Mouse (Mus musculus): ENCODE results near the gene Rfxank. TPM values are rescaled to one million over a fixed set of nuclear protein-coding genes. Genes with fewer than 3 reads are reported as not detected.

The Rfxank gene
- polyA plus RNA-seq, 1 experiment from 2014 or later = 18.3 TPM

DNA sequence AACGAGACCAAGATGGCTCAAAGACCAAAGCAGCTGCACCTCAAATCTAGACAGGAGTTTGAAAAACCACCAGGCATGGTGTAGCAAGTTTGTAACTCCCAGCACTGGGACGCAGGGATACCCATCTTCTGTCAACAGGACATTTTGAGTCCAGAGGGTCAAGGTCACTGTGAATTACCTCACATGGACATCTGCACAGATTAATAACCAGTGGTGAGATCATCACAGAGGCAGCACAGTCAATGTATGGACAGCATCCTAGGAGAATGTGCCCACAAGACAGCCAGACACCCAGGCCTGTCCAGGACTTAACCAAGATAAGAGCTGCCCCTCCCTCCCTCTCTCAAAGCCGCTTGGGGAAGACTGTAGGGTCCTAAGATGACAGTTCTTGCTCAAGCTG lies 31.2 kb upstream of the Rfxank start:
- peaks cover 44% of the 10 kb centered on the region for H3K4me1 ChIP-seq
- peaks cover 36% of the 10 kb centered on the region for H3K27me3 ChIP-seq (ENCODE audit: insufficient read depth, poor library complexity, severe bottlenecking)
- H3K4me3 ChIP-seq = no peak overlapping the region
- no peak overlapping the region for H3K27ac ChIP-seq
- WGBS = 68% methylated on average over 3 of the region's 3 CpGs
- no peaks in the 10 kb centered on the region for H3K9me3 ChIP-seq
- no peaks in the 10 kb centered on the region for H3K36me3 ChIP-seq
- DNase-seq (ENCODE audit: low spot score) = no peak

DNA sequence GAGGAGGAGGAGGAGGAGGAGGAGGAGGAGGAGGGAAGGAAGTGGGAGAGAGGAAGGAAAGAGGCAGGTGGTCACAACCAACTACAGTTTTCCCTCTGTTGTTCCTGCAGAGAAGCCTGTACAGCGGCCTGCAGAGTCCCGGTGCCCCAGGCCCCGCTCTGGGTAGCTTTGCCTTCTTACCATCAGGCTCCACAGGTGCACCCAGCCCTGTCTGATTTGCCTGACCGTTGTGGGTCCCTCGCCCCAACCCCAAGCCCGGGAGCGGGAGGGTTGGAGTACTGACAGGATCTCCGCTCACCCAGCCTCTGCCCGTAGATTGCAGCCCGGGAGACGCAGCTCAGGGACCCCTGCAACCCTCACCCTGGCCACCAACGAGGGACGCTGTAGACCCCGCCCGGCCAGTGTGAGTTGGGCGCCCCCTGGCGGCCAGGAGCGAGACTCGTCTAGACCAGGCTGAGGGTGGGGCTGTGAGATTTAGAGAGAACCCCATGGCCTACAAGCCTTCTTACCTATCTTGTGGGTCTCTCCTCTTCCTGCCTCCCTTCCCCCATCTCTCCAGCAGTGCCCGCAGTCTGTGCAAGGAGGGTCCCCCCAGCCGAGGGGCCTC lies 27.7 kb upstream of the Rfxank start:
- Histone ChIP-seq H3K4me3 (peak overlapping the region; percentile 42), H3K36me3 (no peaks in the 10 kb centered on the region), H3K27me3 (ENCODE audit: insufficient read depth, poor library complexity, severe bottlenecking) (peaks cover 67% of the 10 kb centered on the region), H3K27ac (peak overlapping the region; percentile 60), H3K9me3 (no peaks in the 10 kb centered on the region), H3K4me1 (peaks cover 27% of the 10 kb centered on the region)
- DNase-seq (ENCODE audit: low spot score) = peak; percentile 89
- WGBS = 3% methylated on average over 21 of the region's 21 CpGs

DNA sequence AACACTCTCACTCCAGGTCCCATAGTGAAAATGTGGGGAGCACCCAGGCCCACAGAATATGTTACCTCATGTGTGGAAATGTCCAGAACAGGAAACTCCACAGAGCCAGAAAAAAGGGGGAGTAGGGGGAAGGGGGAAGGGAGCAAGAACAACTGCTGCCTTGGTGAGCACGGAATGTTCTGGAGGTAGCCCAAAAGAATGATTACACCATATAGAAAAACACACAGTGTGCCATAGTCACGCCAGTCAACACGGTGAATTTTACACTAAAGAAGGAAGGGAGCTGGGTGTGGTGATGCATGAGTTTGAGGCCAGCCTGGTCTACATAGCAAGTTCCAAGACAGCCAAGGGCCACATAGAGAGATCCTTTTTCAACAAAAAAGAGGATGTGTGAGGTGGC lies 24.4 kb upstream of the Rfxank start:
- no peaks in the 10 kb centered on the region for H3K9me3 ChIP-seq
- H3K4me3 ChIP-seq = no peak overlapping the region
- DNase-seq (ENCODE audit: low spot score) = no peak
- peaks cover 33% of the 10 kb centered on the region for H3K4me1 ChIP-seq
- H3K27ac ChIP-seq = no peak overlapping the region
- 87% methylated on average over 3 of the region's 3 CpGs for WGBS
- peaks cover 79% of the 10 kb centered on the region for H3K27me3 ChIP-seq (ENCODE audit: insufficient read depth, poor library complexity, severe bottlenecking)
- H3K36me3 ChIP-seq = no peaks in the 10 kb centered on the region

DNA sequence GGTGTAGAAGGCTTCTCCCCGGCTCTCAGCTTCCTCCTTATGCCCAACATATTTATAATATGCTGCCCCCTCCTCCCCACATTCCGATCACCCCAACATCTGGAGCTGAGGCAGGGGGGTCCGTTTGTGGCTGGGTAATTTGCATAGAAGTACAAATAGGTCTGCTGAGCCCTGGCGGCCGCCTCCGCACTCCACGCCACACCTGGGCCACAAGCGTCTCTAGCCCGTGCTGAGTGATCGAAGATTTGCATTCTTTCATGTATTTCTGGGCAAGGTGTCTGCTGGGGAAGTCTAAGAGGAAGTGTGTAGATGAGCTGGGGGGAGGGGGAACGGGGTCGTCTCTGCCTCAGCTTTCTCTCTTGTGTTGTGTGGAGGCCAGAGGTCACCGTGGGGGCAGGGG lies 21.1 kb upstream of the Rfxank start:
- Histone ChIP-seq H3K27ac (no peak overlapping the region), H3K27me3 (ENCODE audit: insufficient read depth, poor library complexity, severe bottlenecking) (peaks cover 74% of the 10 kb centered on the region), H3K4me1 (peaks cover 17% of the 10 kb centered on the region), H3K9me3 (no peaks in the 10 kb centered on the region), H3K36me3 (no peaks in the 10 kb centered on the region), H3K4me3 (no peak overlapping the region)
- DNase-seq (ENCODE audit: low spot score) = no peak
- WGBS = 63% methylated on average over 13 of the region's 13 CpGs

DNA sequence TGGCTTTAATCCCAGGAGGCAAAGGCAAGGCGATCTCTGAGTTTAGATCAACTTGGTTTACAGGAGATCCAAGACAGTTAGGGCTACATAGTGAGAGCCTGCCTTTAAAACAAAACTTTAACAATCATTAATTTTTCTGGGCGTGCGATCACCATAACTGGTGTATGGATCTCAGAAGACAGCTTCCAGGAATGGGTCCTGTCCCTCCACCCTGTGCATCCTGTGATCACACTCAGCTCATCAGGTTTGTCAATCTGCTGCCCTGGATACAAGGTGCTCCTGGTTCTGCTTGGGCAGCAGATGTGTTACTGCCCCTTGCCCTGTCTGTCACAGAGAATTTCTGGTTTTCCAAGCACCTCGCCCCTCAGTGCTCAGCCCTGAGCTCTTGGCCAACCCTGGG lies 20.3 kb upstream of the Rfxank start:
- Histone ChIP-seq H3K27me3 (ENCODE audit: insufficient read depth, poor library complexity, severe bottlenecking) (peaks cover 73% of the 10 kb centered on the region), H3K36me3 (no peaks in the 10 kb centered on the region), H3K9me3 (no peaks in the 10 kb centered on the region), H3K4me1 (peaks cover 16% of the 10 kb centered on the region), H3K4me3 (no peak overlapping the region), H3K27ac (no peak overlapping the region)
- WGBS = 81% methylated on average over 4 of the region's 4 CpGs
- DNase-seq (ENCODE audit: low spot score) = no peak

DNA sequence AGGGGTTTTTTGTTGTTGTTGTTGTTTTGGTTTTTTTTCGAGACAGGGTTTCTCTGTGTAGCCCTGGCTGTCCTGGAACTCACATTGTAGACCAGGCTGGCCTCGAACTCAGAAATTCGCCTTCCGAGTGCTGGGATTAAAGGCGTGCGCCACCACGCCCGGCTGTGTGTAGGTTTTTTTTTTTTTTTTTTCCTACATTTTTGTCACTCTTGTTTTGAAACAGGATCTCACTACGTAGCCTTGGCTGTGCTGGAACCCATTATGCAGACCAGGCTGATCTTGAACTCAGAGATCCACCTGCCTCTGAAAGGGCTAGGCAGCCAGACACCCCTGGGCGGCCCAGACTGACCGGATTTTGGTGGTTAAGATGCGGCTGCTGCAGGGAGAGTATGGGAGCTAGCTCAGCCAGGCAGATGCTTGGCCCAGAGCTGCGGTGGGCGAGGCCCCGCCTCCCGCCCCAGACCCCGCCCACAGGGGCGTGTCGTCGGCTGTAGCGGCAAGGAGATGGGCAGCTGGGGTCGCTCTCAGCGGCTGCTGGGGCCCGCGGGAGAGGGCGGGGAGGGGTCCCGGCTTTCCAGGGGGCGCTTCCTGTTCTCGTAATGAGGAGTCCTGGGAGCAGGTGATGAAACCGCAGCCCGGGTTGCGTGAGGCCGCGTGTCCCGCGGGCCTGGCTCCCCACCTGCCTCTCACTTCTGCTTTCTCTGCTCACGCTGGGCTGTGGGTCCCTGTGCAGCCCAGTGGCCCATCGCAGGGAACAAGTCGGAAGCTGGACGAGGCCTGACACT lies 19.3 kb upstream of the Rfxank start:
- Histone ChIP-seq H3K36me3 (no peaks in the 10 kb centered on the region), H3K4me3 (peak overlapping the region; percentile 71), H3K27me3 (ENCODE audit: insufficient read depth, poor library complexity, severe bottlenecking) (peaks cover 66% of the 10 kb centered on the region), H3K27ac (peak overlapping the region; percentile 53; the same call in 1 of the 2 replicates), H3K9me3 (no peaks in the 10 kb centered on the region), H3K4me1 (peaks cover 16% of the 10 kb centered on the region)
- WGBS = 10% methylated on average over 40 of the region's 40 CpGs
- peak; percentile 91 for DNase-seq (ENCODE audit: low spot score)

DNA sequence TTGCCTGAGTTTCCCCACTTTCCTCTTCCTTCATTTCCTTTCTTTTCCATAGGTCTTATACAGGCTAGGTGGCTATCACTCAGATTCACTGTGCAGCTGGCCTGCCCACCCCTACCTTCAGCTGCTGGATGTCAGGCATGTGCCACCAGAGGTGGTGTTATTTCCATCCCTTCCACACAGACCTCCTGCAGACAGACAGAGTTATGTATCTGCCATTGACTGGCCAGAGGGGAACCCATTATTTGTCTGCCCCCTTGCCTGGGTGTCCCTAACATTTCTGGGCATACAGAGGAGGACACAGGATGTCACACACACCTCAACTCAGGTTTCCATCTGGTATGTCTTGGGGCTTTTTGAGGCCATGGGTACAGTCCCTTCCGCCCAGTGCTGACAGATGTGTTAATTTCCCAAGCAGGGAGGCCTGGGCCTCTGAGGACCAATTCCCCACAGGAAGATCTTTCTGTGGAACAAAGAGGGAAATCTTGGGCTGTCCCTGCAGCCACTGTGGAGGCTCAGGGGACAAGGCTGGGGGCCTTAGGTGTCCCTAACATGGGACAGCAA lies 18.4 kb upstream of the Rfxank start:
- WGBS = 89% methylated on average over 1 of the region's 1 CpGs
- Histone ChIP-seq H3K4me3 (no peak overlapping the region), H3K4me1 (peaks cover 22% of the 10 kb centered on the region), H3K27me3 (ENCODE audit: insufficient read depth, poor library complexity, severe bottlenecking) (peaks cover 60% of the 10 kb centered on the region), H3K27ac (no peak overlapping the region; the same call in 1 of the 2 replicates), H3K36me3 (no peaks in the 10 kb centered on the region), H3K9me3 (no peaks in the 10 kb centered on the region)
- no peak for DNase-seq (ENCODE audit: low spot score)

DNA sequence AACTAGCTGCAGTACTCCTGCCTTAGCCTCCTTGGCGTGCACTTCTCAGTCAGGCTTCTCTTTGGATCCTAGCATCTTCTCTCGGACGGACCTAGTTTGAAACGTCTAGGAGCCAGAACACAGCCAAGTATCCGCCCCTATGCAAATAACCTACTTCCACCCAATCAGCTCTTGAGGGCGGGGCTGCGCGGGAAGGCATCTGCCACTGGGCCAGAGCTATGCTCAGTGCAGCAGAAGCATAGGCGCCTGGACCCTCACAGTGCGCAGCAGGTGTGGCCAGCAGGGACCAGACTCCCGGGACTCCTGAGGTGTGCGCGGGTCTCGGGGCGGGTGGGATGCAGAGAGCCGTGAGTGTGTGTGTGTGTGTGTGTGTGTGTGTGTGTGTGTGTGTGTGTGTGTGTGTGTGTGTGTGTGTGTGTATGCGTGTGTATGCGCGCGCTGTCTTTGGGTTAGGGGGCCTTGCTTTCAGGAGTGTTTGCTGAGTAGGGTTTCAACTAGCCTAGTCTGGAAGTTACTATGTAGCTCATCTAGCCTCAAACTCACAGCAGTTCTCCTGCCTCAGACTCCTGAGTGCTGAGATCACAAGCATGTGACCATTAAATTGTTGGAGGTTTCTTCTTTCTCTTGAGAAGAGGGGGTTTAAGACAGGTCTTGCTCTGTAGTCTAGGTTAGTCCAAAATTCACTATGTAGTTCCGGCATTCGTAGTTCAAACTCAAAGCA lies 13.7 kb upstream of the Rfxank start:
- H3K9me3 ChIP-seq = no peaks in the 10 kb centered on the region
- peaks cover 66% of the 10 kb centered on the region for H3K27me3 ChIP-seq (ENCODE audit: insufficient read depth, poor library complexity, severe bottlenecking)
- H3K4me1 ChIP-seq = peaks cover 21% of the 10 kb centered on the region
- WGBS = 18% methylated on average over 22 of the region's 22 CpGs
- peak overlapping the region; percentile 41 for H3K4me3 ChIP-seq
- DNase-seq (ENCODE audit: low spot score) = peak; percentile 96
- no peaks in the 10 kb centered on the region for H3K36me3 ChIP-seq
- H3K27ac ChIP-seq = 0 out of 2 replicates have a peak overlapping the region, but pooled peaks have one; percentile 6

DNA sequence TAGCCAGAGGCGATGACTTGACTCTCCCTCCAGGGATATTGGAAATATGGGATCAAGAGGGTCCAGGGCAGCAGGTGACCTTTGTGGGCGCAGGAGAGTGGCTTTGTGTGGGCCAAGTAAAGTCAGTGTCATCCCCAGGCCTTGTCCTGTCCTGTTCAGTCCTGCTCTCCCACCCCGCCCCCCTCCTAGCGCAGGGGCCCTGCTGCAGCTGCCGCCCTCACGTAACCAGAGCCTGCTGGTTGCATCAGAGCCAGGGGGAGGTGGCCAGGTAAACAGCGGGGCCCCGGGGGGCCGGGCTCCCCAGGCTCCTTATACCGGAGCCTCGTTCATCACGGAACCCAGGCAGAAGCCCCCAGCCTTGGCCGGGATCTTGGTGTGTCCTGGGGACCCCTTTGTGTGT lies 11.2 kb upstream of the Rfxank start:
- Histone ChIP-seq H3K4me1 (peaks cover 18% of the 10 kb centered on the region), H3K27me3 (ENCODE audit: insufficient read depth, poor library complexity, severe bottlenecking) (peaks cover 40% of the 10 kb centered on the region), H3K4me3 (peak overlapping the region; percentile 10; the same call in 1 of the 2 replicates), H3K27ac (peak overlapping the region; percentile 59; the same call in 1 of the 2 replicates), H3K36me3 (peaks cover 21% of the 10 kb centered on the region), H3K9me3 (no peaks in the 10 kb centered on the region)
- 19% methylated on average over 13 of the region's 13 CpGs for WGBS
- DNase-seq (ENCODE audit: low spot score) = no peak

DNA sequence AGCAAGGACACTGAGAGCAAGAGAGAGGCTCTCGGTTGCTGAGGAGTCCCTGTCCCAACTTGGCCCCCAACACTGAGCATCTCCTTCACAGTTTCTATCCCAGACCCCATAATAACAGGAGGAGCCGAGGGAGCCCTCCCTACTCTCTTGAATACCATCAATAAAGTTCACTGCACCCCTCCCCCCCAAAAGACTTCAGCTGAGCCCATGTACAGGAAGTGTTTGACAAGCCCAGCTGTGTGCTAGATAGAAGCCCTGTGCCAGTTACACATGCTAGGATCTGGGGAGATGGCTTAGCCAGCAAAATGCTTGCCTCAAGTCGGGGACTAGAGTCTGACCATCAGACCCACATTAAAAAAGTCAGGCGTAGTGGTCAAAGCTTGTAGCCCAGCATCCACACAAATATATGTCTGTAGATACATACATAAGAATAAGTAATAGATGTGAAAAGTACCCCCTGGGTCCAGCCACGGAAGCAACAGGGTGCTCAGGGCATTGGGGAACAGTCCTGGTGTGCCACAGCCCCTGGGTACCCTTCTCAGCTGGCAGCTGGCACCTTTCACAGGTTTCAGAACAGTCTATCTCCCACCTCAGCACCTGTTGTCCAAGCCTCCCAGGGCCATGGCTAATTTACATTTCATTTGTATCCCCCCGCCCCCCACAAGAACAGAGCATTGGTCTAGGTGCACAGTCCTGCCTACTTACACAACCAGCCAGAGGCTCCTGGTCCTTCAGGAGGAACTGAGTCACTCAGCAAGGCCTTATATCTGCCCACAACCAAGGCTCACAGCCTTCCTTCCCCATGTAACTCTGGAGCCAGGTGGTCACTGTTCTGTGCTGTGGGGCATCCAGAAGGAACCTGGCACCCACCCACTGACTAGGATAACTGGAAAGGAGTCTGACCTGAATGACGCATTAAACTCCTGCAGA lies 9.0 kb upstream of the Rfxank start:
- 89% methylated on average over 7 of the region's 7 CpGs for WGBS
- Histone ChIP-seq H3K36me3 (peaks cover 42% of the 10 kb centered on the region), H3K27ac (no peak overlapping the region), H3K4me3 (no peak overlapping the region), H3K27me3 (ENCODE audit: insufficient read depth, poor library complexity, severe bottlenecking) (peaks cover 27% of the 10 kb centered on the region), H3K4me1 (peaks cover 17% of the 10 kb centered on the region), H3K9me3 (no peaks in the 10 kb centered on the region)
- no peak for DNase-seq (ENCODE audit: low spot score)

DNA sequence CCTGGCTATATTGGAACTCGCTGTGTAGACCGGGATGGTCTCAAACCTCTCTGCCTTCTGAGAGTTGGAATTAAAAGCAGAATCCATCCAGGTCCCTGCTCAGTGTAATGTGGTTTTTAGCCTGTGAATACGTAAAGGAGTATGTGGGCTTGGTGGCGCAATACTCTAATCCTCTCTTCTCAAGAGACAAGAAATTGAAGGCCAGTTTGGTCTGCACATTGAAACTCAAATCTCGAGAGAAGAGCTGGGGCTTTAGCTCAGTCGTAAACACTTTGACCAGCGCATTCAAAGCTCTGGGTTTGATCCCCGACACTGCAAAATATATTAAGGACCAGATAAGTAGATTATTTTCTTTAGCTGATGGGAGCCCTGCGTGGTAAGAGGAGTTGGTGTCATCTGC lies 1.0 kb upstream of the Rfxank start:
- H3K36me3 ChIP-seq = peaks cover 50% of the 10 kb centered on the region
- 12% methylated on average over 9 of the region's 9 CpGs for WGBS

DNA sequence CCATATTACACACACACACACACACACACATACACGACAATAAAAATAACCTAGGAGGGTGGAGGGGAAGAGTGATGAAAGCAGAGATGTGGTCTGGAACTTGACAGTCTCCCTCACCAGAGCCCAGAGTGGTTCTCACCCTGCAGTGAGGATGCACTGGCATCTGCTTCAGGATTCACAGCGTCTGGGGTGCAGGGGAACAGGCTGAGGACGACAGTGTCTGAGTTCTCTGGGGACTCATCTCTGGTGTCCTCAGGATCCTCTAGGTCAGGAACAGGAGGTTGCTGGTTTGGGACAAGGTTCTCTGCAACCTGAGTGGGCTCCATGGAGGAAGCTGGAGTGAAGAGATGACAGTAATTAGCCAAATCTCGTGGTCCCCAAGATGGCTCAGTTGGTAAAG lies 1.1 kb downstream of the Rfxank start:
- Histone ChIP-seq H3K36me3 (peaks cover 51% of the 10 kb centered on the region), H3K4me3 (peak overlapping the region; percentile 91)

More for the DNA sequence above, 1.0 kb upstream of the Rfxank start:
- Histone ChIP-seq H3K4me3 (peak overlapping the region; percentile 91), H3K9me3 (no peaks in the 10 kb centered on the region), H3K27ac (peak overlapping the region; percentile 88), H3K27me3 (ENCODE audit: insufficient read depth, poor library complexity, severe bottlenecking) (no peaks in the 10 kb centered on the region), H3K4me1 (peaks cover 23% of the 10 kb centered on the region)
- no peak for DNase-seq (ENCODE audit: low spot score)

More for the DNA sequence above, 1.1 kb downstream of the Rfxank start:
- no peaks in the 10 kb centered on the region for H3K27me3 ChIP-seq (ENCODE audit: insufficient read depth, poor library complexity, severe bottlenecking)
- no peak for DNase-seq (ENCODE audit: low spot score)
- peaks cover 33% of the 10 kb centered on the region for H3K4me1 ChIP-seq
- no peaks in the 10 kb centered on the region for H3K9me3 ChIP-seq
- peak overlapping the region; percentile 88; the same call in 1 of the 2 replicates for H3K27ac ChIP-seq
- 75% methylated on average over 4 of the region's 4 CpGs for WGBS

Data from heart, embryonic 10.5 days (tissue).